Mouse (Mus musculus) hindbrain, embryonic 11.5 days (tissue): Measurements from ENCODE around the gene Nabp1. TPM values are rescaled to one million over a fixed set of nuclear protein-coding genes. Genes with fewer than 3 reads are reported as not detected.
"Not testable (repeated sequence)": the region's sequence is repeated elsewhere in the genome, so short reads cannot be mapped to it uniquely, and the experiment has no call there.

ENCODE experiments used
- ATAC-seq: fragments of 200-750 bp; cut with Nextera tagmentation; 2 replicates; pipeline ENCODE4 v1.8.0; 2017; ENCODE audit warnings: mild to moderate bottlenecking, moderate TSS enrichment, moderate library complexity; ENCODE audit not compliant: low FRiP score
- DNase-seq: peaks from one replicate; pipeline ENCODE4 v3.0.0-alpha.2; 2015; ENCODE audit warnings: low spot score
- H3K27ac ChIP-seq: fragments of 300-500 bp; sonication (generic); 2 replicates; pipeline ENCODE4 v1.5.1; 2014; ENCODE audit warnings: mild to moderate bottlenecking, low read depth, low read length
- H3K27me3 ChIP-seq: fragments of 300-500 bp; sonication (generic); 2 replicates; pipeline ENCODE4 v1.6.1; 2014; ENCODE audit warnings: mild to moderate bottlenecking, low read length, moderate library complexity, mixed read lengths; ENCODE audit not compliant: control insufficient read depth, insufficient read depth
- H3K36me3 ChIP-seq: fragments of 300-500 bp; sonication (generic); 2 replicates; pipeline ENCODE4 v1.6.1; 2014; ENCODE audit warnings: mild to moderate bottlenecking, low read length, moderate library complexity, mixed read lengths; ENCODE audit not compliant: control insufficient read depth, insufficient read depth
- H3K4me1 ChIP-seq: fragments of 300-500 bp; sonication (generic); replicated peaks from 2 replicates; pipeline ENCODE4 v1.6.1; 2014; ENCODE audit warnings: low read length, mixed read lengths; ENCODE audit not compliant: control insufficient read depth, insufficient read depth
- H3K4me2 ChIP-seq: fragments of 300-500 bp; sonication (generic); replicated peaks from 2 replicates; pipeline ENCODE4 v1.6.1; 2014; ENCODE audit warnings: mild to moderate bottlenecking, low read depth, low read length
- H3K4me3 ChIP-seq: fragments of 300-500 bp; sonication (generic); 2 replicates; pipeline ENCODE4 v1.5.1; 2014; ENCODE audit warnings: low read depth, low read length
- H3K9ac ChIP-seq: fragments of 300-500 bp; sonication (generic); 2 replicates; pipeline ENCODE4 v1.6.1; 2014; ENCODE audit warnings: low read depth, low read length
- H3K9me3 ChIP-seq: fragments of 300-500 bp; sonication (generic); 2 replicates; pipeline ENCODE4 v1.6.1; 2016; ENCODE audit warnings: low read length; ENCODE audit not compliant: control insufficient read depth
- WGBS: fragments of 180-500 bp; shearing (Covaris S2); extraction: QIAGEN DNeasy Blood & Tissue Kit; methylation state at CpG from one replicate; pipeline ENCODE4 v1.1.7; 2014; 5-methylcytosine and 5-hydroxymethylcytosine counted together
- polyA plus RNA-seq: library from polyadenylated mRNA; unstranded; fragments of >200 nt; fragmentation: Nextera tagmentation; extraction: Ambion mirVana; gene quantifications from 2 replicates; pipeline ENCODE4 v1.2.1, GENCODE M21; 2014

The Nabp1 gene
- polyA plus RNA-seq, 1 experiment from 2014 or later, result 10.9 TPM

GRCm38 (mm10) chr1:51457249-51457648, 21.0 kb downstream of the Nabp1 start:
- Histone ChIP-seq H3K9me3 (no peaks in the 10 kb centered on the region), H3K36me3 (no peaks in the 10 kb centered on the region), H3K4me3 (no peak overlapping the region), H3K4me1 (no peaks in the 10 kb centered on the region), H3K27ac (no peak overlapping the region), H3K4me2 (no peak overlapping the region), H3K9ac (no peak overlapping the region), H3K27me3 (no peaks in the 10 kb centered on the region)
- ATAC-seq, result no peak
- WGBS, result 72% methylated on average over 3 of the region's 3 CpGs
- no peak for DNase-seq

DNA sequence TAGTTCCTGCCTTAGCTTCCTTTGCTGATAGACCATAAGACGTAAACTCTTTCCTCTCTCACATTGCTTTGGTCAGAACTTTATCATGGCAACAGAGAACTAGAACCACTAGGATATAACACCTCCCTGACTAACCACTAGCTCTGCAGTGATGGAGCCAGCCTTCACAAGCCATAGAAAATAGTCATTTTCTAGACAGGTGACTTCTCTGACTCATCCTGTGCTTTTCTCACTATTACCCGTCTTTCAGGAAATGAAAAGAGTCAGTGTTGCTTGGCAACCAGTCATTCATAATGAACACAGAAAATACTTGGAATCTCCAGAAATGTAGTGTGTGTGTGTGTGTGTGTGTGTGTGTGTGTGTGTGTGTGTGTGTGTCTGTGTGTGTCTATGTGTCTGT, 29.4 kb downstream of the Nabp1 start:
- Histone ChIP-seq H3K27ac (no peak overlapping the region), H3K27me3 (no peaks in the 10 kb centered on the region), H3K36me3 (no peaks in the 10 kb centered on the region), H3K4me3 (no peak overlapping the region), H3K4me1 (no peaks in the 10 kb centered on the region), H3K9me3 (no peaks in the 10 kb centered on the region), H3K9ac (no peak overlapping the region), H3K4me2 (no peak overlapping the region)
- no peak for ATAC-seq
- WGBS, result 69% methylated on average over 2 of the region's 2 CpGs
- no peak for DNase-seq

DNA sequence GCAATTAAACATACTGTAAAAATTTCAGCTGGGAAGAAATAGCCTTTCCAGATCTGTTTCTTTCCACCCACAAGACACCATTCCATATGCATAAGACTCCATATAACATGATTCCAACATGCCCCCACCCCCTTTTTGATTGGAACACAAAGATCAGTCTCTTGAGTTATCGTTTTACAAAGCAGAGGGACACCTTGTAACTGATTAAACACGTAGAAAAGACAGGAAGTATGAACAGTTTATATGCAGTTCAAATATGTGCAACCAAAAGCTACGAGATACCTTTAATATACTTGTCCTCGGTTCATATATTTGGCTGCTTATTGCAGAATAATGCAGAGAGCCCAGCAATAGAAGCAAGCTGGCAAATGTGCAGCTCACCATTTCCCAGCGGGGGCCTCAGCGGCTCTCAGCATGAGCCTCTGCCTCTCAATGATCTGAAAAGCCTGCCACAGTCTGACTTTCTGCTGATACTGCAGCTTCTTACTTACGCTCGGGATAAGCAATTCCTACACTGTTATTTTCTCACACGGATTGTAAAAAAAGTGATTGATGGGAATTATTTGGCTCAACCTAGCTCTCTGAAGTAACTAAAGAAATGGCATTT, 32.3 kb downstream of the Nabp1 start:
- Histone ChIP-seq H3K4me3 (no peak overlapping the region), H3K27ac (no peak overlapping the region), H3K27me3 (no peaks in the 10 kb centered on the region), H3K36me3 (no peaks in the 10 kb centered on the region), H3K4me2 (no peak overlapping the region), H3K9me3 (no peaks in the 10 kb centered on the region), H3K4me1 (no peaks in the 10 kb centered on the region), H3K9ac (no peak overlapping the region)
- ATAC-seq, result peak; percentile 57; the same call in 1 of the 2 replicates
- DNase-seq, result peak; percentile 52
- 30% methylated on average over 9 of the region's 9 CpGs for WGBS

DNA sequence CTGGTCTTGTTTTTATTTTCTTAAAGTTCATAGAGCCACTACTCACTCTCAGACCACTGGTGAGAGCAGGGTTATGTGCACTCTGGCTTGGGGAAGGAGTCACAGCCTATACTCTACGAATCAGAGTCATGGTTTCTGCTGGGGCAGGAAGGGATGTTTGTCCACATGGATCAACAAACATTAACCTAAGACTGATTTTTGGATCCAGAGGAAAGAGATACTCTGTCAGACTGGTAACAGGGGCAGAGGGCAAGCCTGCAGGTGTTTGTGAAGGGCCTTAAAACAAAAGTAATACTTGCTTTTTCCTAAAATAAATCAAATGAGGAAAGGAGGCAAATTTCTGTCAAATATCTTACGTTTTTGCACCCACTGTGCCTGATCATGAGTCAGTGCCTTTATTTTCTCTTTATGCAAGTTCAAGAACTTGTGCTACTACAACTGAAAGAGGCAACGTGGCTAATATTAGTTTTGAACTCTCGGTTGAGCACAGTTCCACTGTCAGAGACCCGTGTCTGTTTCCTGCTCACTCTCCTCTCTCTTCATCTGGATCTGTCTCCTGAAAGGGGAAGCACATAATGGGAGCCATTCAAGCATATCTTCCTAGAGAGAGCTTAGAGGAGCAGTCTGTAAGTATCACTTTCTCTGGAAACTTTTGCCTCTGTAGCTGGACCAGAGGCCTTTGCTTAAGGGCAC, 32.9 kb downstream of the Nabp1 start:
- WGBS, result 52% methylated on average over 5 of the region's 5 CpGs
- Histone ChIP-seq H3K4me3 (no peak overlapping the region), H3K27ac (no peak overlapping the region), H3K27me3 (no peaks in the 10 kb centered on the region), H3K9ac (no peak overlapping the region), H3K36me3 (no peaks in the 10 kb centered on the region), H3K9me3 (no peaks in the 10 kb centered on the region), H3K4me2 (no peak overlapping the region), H3K4me1 (no peaks in the 10 kb centered on the region)
- ATAC-seq (no peak), DNase-seq (no peak)

DNA sequence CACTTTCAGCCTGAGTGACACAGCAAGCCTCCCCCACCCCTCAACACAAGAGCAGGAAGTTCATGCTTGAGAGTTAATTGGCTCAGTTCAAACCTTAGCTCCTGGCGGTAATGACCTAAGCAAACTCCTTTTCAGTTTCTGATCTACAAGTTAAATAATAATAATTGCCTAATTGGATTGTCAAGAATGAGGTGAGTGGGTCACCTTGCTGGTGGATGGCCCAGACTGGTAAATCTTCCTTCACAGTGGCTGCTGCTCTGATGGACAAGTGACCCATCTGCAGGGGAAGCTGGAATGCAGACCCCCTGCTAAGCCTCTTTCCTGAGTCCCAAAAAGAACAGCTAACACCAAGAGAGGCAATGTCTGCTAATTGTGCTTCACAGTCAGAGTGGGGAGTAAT, 48.5 kb downstream of the Nabp1 start:
- Histone ChIP-seq H3K36me3 (no peaks in the 10 kb centered on the region), H3K4me1 (no peaks in the 10 kb centered on the region), H3K27me3 (no peaks in the 10 kb centered on the region), H3K4me3 (no peak overlapping the region), H3K9ac (no peak overlapping the region), H3K27ac (no peak overlapping the region), H3K9me3 (no peaks in the 10 kb centered on the region), H3K4me2 (no peak overlapping the region)
- 15% methylated on average over 1 of the region's 1 CpGs for WGBS
- ATAC-seq, result no peak
- DNase-seq, result no peak

GRCm38 (mm10) chr1:51426298-51426697, 51.9 kb downstream of the Nabp1 start:
- 92% methylated on average over 9 of the region's 9 CpGs for WGBS
- Histone ChIP-seq H3K4me3 (no peak overlapping the region), H3K36me3 (no peaks in the 10 kb centered on the region), H3K4me2 (no peak overlapping the region), H3K27ac (no peak overlapping the region), H3K4me1 (no peaks in the 10 kb centered on the region), H3K27me3 (no peaks in the 10 kb centered on the region), H3K9ac (no peak overlapping the region), H3K9me3 (no peaks in the 10 kb centered on the region)
- ATAC-seq (no peak), DNase-seq (no peak)

DNA sequence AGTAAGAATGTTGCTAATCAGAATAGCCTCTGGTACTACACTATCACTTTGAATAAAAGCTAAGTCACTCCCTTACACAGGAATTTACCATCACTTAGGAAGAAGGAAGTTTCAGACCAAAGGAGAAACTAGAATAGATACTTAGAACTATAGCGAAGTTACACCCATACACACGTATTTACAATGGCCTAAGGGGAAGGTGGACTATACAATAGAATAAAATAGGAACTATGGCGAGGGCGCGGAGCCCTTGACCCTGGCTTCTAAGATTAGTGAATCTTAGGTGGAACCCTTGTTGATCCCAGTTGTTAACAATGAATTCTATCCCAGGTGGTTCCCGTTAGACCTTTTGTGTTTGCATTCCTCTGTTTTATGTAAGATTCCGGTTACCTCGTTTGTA, 57.2 kb downstream of the Nabp1 start:
- not testable (repeated sequence) for H3K4me2 ChIP-seq, ATAC-seq, H3K27ac ChIP-seq, H3K36me3 ChIP-seq, H3K9me3 ChIP-seq, DNase-seq, H3K27me3 ChIP-seq, H3K9ac ChIP-seq, H3K4me1 ChIP-seq, H3K4me3 ChIP-seq
- 91% methylated on average over 8 of the region's 8 CpGs for WGBS

DNA sequence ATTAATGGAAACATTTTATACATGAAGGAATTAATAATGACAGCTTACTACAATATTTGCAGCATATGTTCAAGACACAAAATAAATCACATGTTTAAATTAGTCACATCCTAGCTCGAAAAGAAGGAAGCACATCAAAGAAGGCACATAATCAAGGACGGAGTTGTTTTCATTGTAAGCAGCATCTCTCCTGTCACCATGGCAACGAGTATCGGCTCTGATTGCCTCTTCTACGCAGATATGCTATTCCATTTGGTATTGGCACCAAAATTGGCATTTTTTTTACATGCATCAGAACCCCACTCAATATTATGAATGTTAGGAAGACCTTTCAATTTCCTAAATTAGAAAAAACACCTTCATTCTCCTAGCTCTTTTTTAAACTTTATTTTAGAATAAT, 59.5 kb downstream of the Nabp1 start:
- Histone ChIP-seq H3K4me3 (no peak overlapping the region), H3K27ac (no peak overlapping the region), H3K36me3 (no peaks in the 10 kb centered on the region), H3K27me3 (no peaks in the 10 kb centered on the region), H3K9me3 (no peaks in the 10 kb centered on the region), H3K9ac (no peak overlapping the region), H3K4me2 (no peak overlapping the region), H3K4me1 (no peaks in the 10 kb centered on the region)
- 53% methylated on average over 5 of the region's 5 CpGs for WGBS
- ATAC-seq (no peak), DNase-seq (peak; percentile 4)
